Mouse (Mus musculus) heart, adult 2 months (tissue): ENCODE measurements around the gene Tdrd1.

Source experiments
- CTCF ChIP-seq: fragments of 200-600 bp; IDR thresholded peaks from 2 replicates; pipeline ENCODE4 v1.8.1; 2022; ENCODE audit warnings: antibody characterized with exemption, mild to moderate bottlenecking, moderate library complexity
- POLR2A ChIP-seq: fragments of 200-500 bp; IDR thresholded peaks from 2 replicates; pipeline ENCODE4 v1.6.1; 2011; ENCODE audit warnings: mild to moderate bottlenecking, low read depth, low read length, control low read depth; ENCODE audit not compliant: insufficient read depth

DNA sequence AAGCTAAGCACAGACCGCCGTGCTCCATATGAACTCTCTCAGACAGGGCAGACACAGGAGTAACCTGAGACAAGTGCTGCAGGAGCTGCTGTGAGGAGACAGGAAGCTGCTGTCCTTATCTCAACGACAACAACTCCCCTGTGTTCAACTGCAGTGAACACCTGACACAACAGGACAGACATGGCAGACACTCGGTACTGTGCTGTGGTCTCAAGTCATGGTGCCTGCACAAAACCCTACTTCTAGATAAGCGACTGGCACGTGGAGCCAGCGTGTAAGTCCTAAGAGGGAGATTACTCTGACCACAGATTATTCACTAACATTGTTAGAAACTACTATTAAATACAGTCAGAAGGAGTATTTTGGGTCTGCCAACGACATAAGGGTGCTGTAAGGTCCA lies 25.8 kb upstream of the Tdrd1 start:
- TF ChIP-seq CTCF (no peak), POLR2A (no peak)
